Mouse (Mus musculus) heart, adult 9 months (tissue): ENCODE data around the gene Gm10718.
"Not testable (repeated sequence)": the region's sequence is repeated elsewhere in the genome, so short reads cannot be mapped to it uniquely, and the experiment has no call there.

Source experiments
- DNase-seq, 2 experiments: peaks; one replicate each; pipeline ENCODE4 v3.0.0; 2022; ENCODE audit warnings: low spot score in 2 of 2

Gene Gm10718

DNA sequence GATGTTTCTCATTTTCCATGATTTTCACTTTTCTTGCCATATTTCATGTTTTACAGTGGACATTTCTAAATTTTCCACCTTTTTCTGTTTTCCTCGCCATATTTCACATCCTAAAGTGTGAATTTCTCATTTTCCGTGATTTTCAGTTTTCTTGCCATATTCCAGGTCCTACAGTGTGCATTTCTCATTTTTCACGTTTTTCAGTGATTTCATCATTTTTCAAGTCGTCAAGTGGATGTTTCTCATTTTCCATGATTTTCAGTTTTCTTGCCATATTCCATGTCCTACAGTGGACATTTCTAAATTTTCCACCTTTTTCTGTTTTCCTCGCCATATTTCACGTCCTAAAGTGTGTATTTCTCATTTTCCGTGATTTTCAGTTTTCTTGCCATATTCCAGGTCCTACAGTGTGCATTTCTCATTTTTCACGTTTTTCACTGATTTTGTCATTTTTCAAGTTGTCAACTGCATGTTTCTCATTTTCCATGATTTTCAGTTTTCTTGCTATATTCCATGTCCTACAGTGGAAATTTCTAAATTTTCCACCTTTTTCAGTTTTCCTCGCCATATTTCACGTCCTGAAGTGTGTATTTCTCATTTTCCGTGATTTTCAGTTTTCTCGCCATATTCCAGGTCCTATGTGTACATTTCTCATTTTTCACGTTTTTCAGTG is at the start of gene Gm10718:
Gene Gm10718 (plus strand): TSS at position 236 of the 673 bp plus-strand sequence.
- DNase-seq = peak; percentile 67 to 69

DNA sequence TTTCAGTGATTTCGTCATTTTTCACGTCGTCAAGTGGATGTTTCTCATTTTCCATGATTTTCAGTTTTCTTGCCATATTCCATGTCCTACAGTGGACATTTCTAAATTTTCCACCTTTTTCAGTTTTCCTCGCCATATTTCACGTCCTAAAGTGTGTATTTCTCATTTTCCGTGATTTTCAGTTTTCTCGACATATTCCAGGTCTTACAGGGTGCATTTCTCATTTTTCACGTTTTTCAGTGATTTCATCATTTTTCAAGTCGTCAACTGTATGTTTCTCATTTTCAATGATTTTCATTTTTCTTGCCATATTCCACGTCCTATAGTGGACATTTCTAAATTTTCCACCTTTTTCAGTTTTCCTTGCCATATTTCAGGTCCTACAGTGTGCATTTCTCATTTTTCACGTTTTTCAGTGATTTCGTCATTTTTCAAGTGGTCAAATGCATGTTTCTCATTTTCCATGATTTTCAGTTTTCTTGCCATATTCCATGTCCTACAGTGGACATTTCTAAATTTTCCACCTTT is 22.8 kb upstream of the Gm10718 start, which contains the start of gene Gm10722:
Gene Gm10722 (plus strand): TSS at position 478 of the 528 bp plus-strand sequence.
- peak; percentile 29 to 44 for DNase-seq

DNA sequence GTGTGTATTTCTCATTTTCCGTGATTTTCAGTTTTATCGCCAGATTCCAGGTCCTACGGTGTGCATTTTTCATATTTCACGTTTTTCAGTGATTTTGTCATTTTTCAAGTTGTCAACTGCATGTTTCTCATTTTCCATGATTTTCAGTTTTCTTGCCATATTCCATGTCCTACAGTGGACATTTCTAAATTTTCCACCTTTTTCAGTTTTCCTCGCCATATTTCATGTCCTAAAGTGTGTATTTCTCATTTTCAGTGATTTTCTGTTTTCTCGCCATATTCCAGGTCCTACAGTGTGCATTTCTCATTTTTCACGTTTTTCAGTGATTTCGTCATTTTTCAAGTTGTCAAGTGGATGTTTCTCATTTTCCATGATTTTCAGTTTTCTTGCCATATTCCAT is 22.3 kb upstream of the Gm10718 start:
- DNase-seq = peak; percentile 42 to 57

- peak; percentile 100 for DNase-seq
These were observed 21.2 kb upstream of the Gm10718 start for GRCm38 (mm10) chr9:3001948-3002659.

DNA sequence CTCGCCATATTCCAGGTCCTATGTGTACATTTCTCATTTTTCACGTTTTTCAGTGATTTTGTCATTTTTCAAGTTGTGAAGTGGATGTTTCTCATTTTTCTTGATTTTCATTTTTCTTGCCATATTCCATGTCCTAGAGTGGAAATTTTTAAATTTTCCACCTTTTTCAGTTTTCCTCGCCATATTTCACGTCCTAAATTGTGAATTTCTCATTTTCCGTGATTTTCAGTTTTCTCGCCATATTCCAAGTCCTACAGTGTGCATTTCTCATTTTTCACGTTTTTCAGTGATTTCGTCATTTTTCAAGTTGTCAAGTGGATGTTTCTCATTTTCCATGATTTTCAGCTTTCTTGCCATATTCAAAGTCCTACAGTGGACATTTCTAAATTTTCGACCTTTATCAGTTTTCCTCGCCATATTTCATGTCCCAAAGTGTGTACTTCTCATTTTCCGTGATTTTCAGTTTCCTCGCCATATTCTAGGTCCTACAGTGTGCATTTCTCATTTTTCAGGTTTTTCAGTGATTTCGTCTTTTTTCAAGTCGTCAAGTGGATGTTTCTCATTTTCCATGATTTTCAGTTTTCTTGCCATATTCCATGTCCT is 20.5 kb upstream of the Gm10718 start, which contains the start of gene Gm11168:
Gene Gm11168 (plus strand): TSS at position 553 of the 603 bp plus-strand sequence.
- not testable (repeated sequence) for DNase-seq

- not testable (repeated sequence) for DNase-seq
These were observed 17.2 kb upstream of the Gm10718 start for GRCm38 (mm10) chr9:3006179-3006578.

- peak; percentile 100 for DNase-seq
These were observed 16.7 kb upstream of the Gm10718 start for GRCm38 (mm10) chr9:3006636-3007035.

DNA sequence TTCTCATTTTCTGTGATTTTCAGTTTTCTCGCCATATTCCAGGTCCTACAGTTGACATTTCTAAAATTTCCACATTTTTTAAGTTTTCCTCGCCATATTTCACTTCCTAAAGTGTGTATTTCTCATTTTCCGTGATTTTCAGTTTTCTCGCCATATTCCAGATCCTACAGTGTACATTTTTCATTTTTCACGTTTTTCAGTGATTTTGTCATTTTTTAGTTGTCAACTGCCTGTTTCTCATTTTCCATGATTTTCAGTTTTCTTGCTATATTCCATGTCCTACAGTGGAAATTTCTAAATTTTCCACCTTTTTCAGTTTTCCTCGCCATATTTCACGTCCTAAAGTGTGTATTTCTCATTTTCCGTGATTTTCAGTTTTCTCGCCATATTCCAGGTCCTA is 16.1 kb upstream of the Gm10718 start:
- DNase-seq = not testable (repeated sequence)

DNA sequence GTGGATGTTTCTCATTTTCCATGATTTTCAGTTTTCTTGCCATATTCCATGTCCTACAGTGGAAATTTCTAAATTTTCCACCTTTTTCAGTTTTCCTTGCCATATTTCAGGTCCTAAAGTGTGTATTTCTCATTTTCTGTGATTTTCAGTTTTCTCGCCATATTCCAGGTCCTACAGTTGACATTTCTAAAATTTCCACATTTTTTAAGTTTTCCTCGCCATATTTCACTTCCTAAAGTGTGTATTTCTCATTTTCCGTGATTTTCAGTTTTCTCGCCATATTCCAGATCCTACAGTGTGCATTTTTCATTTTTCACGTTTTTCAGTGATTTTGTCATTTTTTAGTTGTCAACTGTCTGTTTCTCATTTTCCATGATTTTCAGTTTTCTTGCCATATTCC is 14.0 kb upstream of the Gm10718 start:
- not testable (repeated sequence) for DNase-seq

DNA sequence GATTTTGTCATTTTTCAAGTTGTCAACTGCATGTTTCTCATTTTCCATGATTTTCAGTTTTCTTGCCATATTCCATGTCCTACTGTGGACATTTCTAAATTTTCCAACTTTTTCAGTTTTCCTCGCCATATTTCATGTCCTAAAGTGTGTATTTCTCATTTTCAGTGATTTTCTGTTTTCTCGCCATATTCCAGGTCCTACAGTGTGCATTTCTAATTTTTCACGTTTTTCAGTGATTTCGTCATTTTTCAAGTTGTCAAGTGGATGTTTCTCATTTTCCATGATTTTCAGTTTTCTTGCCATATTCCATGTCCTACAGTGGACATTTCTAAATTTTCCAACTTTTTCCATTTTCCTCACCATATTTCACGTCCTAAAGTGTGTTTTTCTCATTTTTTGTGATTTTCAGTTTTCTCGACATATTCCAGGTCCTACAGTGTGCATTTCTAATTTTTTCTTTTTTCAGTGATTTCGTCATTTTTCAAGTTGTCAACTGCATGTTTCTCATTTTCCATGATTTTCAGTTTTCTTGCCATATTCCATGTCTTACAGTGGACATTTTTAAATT is 11.2 kb upstream of the Gm10718 start:
- DNase-seq = not testable (repeated sequence)

- not testable (repeated sequence) for DNase-seq
These were observed 10.5 kb upstream of the Gm10718 start, which contains the start of gene Gm10721 for GRCm38 (mm10) chr9:3012733-3013279. Gene Gm10721, plus strand, starts transcription at chr9:3013140.

DNA sequence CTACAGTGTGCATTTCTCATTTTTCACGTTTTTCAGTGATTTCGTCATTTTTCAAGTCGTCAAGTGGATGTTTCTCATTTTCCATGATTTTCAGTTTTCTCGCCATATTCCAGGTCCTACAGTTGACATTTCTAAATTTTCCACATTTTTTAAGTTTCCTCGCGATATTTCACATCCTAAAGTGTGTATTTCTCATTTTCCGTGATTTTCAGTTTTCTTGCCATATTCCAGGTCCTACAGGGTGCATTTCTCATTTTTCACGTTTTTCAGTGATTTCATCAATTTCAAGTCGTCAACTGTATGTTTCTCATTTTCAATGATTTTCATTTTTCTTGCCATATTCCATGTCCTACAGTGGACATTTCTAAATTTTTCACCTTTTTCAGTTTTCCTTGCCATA is 8.0 kb upstream of the Gm10718 start, which contains the start of gene Gm10720:
Gene Gm10720 (plus strand): TSS at position 301 of the 400 bp plus-strand sequence.
- DNase-seq = not testable (repeated sequence)

DNA sequence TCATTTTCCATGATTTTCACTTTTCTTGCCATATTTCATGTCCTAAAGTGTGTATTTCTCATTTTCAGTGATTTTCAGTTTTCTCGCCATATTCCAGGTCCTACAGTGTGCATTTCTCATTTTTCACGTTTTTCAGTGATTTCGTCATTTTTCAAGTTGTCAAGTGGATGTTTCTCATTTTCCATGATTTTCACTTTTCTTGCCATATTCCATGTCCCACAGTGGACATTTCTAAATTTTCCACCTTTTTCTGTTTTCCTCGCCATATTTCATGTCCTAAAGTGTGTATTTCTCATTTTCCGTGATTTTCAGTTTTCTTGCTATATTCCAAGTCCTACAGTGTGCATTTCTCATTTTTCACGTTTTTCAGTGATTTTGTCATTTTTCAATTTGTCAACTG is 7.5 kb upstream of the Gm10718 start:
- DNase-seq = peak in 1 of 2 experiments; percentile 1

DNA sequence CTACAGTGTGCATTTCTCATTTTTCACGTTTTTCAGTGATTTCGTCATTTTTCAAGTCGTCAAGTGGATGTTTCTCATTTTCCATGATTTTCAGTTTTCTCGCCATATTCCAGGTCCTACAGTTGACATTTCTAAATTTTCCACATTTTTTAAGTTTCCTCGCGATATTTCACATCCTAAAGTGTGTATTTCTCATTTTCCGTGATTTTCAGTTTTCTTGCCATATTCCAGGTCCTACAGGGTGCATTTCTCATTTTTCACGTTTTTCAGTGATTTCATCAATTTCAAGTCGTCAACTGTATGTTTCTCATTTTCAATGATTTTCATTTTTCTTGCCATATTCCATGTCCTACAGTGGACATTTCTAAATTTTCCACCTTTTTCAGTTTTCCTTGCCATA is 6.2 kb upstream of the Gm10718 start, which contains the start of gene Gm10719:
Gene Gm10719 (plus strand): TSS at position 301 of the 400 bp plus-strand sequence.
- not testable (repeated sequence) for DNase-seq

DNA sequence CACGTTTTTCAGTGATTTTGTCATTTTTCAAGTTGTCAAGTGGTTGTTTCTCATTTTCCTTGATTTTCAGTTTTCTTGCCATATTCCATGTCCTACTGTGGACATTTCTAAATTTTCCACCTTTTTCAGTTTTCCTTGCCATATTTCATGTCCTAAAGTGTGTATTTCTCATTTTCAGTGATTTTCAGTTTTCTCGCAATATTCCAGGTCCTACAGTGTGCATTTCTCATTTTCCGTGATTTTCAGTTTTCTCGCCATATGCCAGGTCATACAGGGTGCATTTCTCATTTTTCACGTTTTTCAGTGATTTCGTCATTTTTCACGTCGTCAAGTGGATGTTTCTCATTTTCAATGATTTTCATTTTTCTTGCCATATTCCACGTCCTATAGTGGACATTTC is 4.4 kb upstream of the Gm10718 start:
- DNase-seq = peak in 1 of 2 experiments; percentile 1

DNA sequence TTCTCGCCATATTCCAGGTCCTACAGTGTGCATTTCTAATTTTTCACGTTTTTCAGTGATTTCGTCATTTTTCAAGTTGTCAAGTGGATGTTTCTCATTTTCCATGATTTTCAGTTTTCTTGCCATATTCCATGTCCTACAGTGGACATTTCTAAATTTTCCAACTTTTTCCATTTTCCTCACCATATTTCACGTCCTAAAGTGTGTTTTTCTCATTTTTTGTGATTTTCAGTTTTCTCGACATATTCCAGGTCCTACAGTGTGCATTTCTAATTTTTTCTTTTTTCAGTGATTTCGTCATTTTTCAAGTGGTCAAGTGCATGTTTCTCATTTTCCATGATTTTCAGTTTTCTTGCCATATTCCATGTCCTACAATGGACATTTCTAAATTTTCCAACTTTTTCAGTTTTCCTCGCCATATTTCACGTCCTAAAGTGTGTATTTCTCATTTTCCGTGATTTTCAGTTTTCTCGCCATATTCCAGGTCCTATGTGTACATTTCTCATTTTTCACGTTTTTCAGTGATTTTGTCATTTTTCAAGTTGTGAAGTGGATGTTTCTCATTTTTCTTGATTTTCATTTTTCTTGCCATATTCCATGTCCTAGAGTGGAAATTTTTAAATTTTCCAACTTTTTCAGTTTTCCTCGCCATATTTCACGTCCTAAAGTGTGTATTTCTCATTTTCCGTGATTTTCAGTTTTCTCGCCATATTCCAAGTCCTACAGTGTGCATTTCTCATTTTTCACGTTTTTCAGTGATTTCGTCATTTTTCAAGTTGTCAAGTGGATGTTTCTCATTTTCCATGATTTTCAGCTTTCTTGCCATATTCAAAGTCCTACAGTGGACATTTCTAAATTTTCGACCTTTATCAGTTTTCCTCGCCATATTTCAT is 3.3 kb upstream of the Gm10718 start:
- DNase-seq = peak; percentile 51 to 66

- peak; percentile 83 for DNase-seq
These were observed 885 bp upstream of the Gm10718 start for GRCm38 (mm10) chr9:3022316-3023008.

DNA sequence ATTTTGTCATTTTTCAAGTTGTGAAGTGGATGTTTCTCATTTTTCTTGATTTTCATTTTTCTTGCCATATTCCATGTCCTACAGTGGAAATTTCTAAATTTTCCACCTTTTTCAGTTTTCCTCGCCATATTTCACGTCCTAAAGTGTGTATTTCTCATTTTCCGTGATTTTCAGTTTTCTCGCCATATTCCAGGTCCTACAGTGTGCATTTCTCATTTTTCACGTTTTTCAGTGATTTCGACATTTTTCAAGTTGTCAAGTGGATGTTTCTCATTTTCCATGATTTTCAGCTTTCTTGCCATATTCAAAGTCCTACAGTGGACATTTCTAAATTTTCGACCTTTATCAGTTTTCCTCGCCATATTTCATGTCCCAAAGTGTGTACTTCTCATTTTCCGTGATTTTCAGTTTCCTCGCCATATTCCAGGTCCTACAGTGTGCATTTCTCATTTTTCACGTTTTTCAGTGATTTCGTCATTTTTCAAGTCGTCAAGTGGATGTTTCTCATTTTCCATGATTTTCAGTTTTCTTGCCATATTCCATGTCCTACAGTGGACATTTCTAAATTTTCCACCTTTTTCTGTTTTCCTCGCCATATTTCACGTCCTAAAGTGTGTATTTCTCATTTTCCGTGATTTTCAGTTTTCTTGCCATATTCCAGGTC is 770 bp downstream of the Gm10718 start:
- DNase-seq = peak; percentile 100

GRCm38 (mm10) chr9:3024912-3025467 is 1.6 kb downstream of the Gm10718 start, which contains the start of gene Gm10717:
Gene Gm10717, plus strand, starts transcription at chr9:3025417.
- peak; percentile 24 to 57 for DNase-seq
